Mouse (Mus musculus): ENCODE data around the gene Asxl1. TPM values are rescaled to one million over a fixed set of nuclear protein-coding genes. Genes with fewer than 3 reads are reported as not detected.

Gene Asxl1
- total and polyA plus RNA-seq, 2 experiments from 2014 or later: 12.3 to 32.6 TPM

GRCm38 (mm10) chr2:153422051-153422450, 76.4 kb downstream of the Asxl1 start:
- peak; percentile 78 for ATAC-seq
- Histone ChIP-seq H3K27me3 (ENCODE audit: insufficient read depth, low read length) (no peaks in the 10 kb centered on the region), H3K27ac (ENCODE audit: low read depth, low read length) (no peak overlapping the region), H3K9ac (no peak overlapping the region), H3K9me3 (ENCODE audit: low read length) (no peaks in the 10 kb centered on the region), H3K4me1 (ENCODE audit: insufficient read depth) (no peaks in the 10 kb centered on the region), H3K4me2 (ENCODE audit: low read depth) (no peak overlapping the region), H3K36me3 (ENCODE audit: insufficient read depth) (peaks cover 41% of the 10 kb centered on the region), H3K4me3 (ENCODE audit: low read depth, low read length) (no peak overlapping the region)
- no peak for TF ChIP-seq CTCF (IDR thresholded peaks at IDR 0.05; ENCODE audit: low read depth)
- 20% methylated on average over 5 of the region's 5 CpGs for WGBS
- peak; percentile 39 for DNase-seq

- Histone ChIP-seq H3K9me3 (ENCODE audit: low read length) (no peaks in the 10 kb centered on the region), H3K36me3 (ENCODE audit: insufficient read depth) (peaks cover 31% of the 10 kb centered on the region), H3K27ac (ENCODE audit: low read depth, low read length) (0 out of 2 replicates have a peak overlapping the region, but pooled peaks have one; percentile 15), H3K4me3 (ENCODE audit: low read depth, low read length) (no peak overlapping the region), H3K4me1 (ENCODE audit: insufficient read depth) (no peaks in the 10 kb centered on the region), H3K4me2 (ENCODE audit: low read depth) (no peak overlapping the region), H3K9ac (no peak overlapping the region), H3K27me3 (ENCODE audit: insufficient read depth, low read length) (no peaks in the 10 kb centered on the region)
- WGBS: 50% methylated on average over 3 of the region's 3 CpGs
- TF ChIP-seq CTCF (IDR thresholded peaks at IDR 0.05; ENCODE audit: low read depth): no peak
- DNase-seq: no peak
- ATAC-seq: no peak
Measured at GRCm38 (mm10) chr2:153423113-153423512, 77.5 kb downstream of the Asxl1 start.

DNA sequence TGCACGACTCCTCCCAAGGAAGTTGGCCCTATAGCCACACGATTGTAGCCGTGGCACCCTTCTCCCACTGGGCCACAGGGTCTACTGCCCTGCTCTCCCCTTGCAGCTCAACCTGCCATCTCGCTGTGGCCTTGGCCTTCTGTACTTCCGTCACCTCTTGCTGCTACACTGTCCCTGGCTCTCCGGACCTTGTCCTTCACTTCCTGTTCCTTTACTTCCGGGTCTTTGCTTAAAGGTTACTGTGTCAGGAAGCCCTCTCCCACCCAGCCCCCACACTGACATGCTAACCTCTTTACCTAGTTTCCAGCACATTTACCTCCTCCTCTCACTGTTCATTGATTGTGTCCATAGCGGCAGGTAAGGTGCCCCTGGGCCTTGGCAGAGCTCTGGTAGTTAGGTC, 78.9 kb downstream of the Asxl1 start:
- Histone ChIP-seq H3K36me3 (ENCODE audit: insufficient read depth) (peaks cover 29% of the 10 kb centered on the region), H3K4me1 (ENCODE audit: insufficient read depth) (no peaks in the 10 kb centered on the region), H3K4me3 (ENCODE audit: low read depth, low read length) (no peak overlapping the region), H3K9ac (no peak overlapping the region), H3K9me3 (ENCODE audit: low read length) (no peaks in the 10 kb centered on the region), H3K4me2 (ENCODE audit: low read depth) (no peak overlapping the region), H3K27me3 (ENCODE audit: insufficient read depth, low read length) (no peaks in the 10 kb centered on the region), H3K27ac (ENCODE audit: low read depth, low read length) (no peak overlapping the region)
- TF ChIP-seq CTCF (IDR thresholded peaks at IDR 0.05; ENCODE audit: low read depth): no peak
- no peak for DNase-seq
- no peak for ATAC-seq
- WGBS: 75% methylated on average over 8 of the region's 8 CpGs

DNA sequence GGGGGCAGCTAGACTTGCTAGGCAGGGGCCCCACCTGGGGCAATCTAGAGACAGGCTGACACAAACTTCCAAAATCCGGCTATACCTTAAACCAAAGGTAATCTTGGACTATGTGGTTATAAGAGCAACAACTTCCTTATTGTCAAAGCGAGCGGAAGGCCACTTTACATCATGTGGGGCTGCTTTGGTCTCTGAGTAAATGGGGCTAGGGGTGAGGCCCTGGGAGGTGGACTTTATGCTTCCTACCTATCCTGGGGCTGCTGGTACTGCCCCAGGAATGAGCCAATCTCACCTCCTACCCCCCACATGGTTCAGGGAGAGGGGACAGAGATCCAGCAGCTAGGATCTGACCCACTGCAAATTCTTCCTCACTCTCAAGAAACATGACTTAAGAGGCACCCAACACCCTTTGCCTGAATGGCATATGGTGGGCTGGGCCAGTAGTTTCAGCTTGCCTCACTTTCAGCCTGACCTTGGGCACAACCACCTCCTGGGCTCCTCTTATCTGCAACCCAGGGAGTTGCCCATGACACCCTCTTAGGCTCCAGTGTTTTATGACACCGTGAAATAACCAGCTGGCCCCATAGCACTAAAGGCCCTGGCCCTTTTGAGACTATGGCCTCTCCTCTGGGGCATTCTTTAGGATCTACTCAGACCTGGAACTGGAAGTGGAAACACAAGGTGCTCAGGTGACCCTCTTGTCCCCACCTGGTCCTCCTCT, 79.7 kb downstream of the Asxl1 start:
- Histone ChIP-seq H3K9me3 (ENCODE audit: low read length) (no peaks in the 10 kb centered on the region), H3K4me2 (ENCODE audit: low read depth) (no peak overlapping the region), H3K9ac (no peak overlapping the region), H3K27me3 (ENCODE audit: insufficient read depth, low read length) (no peaks in the 10 kb centered on the region), H3K4me1 (ENCODE audit: insufficient read depth) (no peaks in the 10 kb centered on the region), H3K4me3 (ENCODE audit: low read depth, low read length) (no peak overlapping the region), H3K27ac (ENCODE audit: low read depth, low read length) (0 out of 2 replicates have a peak overlapping the region, but pooled peaks have one; percentile 40), H3K36me3 (ENCODE audit: insufficient read depth) (peaks cover 25% of the 10 kb centered on the region)
- WGBS: 91% methylated on average over 4 of the region's 4 CpGs
- no peak for ATAC-seq
- TF ChIP-seq CTCF (IDR thresholded peaks at IDR 0.05; ENCODE audit: low read depth): no peak
- DNase-seq: no peak

GRCm38 (mm10) chr2:153425998-153426670, 80.5 kb downstream of the Asxl1 start:
- TF ChIP-seq CTCF (IDR thresholded peaks at IDR 0.05; ENCODE audit: low read depth): no peak
- Histone ChIP-seq H3K27ac (ENCODE audit: low read depth, low read length) (peak overlapping the region; percentile 35; the same call in 1 of the 2 replicates), H3K9ac (no peak overlapping the region), H3K4me1 (ENCODE audit: insufficient read depth) (no peaks in the 10 kb centered on the region), H3K36me3 (ENCODE audit: insufficient read depth) (peaks cover 26% of the 10 kb centered on the region), H3K27me3 (ENCODE audit: insufficient read depth, low read length) (no peaks in the 10 kb centered on the region), H3K4me3 (ENCODE audit: low read depth, low read length) (no peak overlapping the region), H3K9me3 (ENCODE audit: low read length) (no peaks in the 10 kb centered on the region), H3K4me2 (ENCODE audit: low read depth) (no peak overlapping the region)
- 12% methylated on average over 9 of the region's 9 CpGs for WGBS
- ATAC-seq (peak; percentile 88), DNase-seq (peak; percentile 57)

DNA sequence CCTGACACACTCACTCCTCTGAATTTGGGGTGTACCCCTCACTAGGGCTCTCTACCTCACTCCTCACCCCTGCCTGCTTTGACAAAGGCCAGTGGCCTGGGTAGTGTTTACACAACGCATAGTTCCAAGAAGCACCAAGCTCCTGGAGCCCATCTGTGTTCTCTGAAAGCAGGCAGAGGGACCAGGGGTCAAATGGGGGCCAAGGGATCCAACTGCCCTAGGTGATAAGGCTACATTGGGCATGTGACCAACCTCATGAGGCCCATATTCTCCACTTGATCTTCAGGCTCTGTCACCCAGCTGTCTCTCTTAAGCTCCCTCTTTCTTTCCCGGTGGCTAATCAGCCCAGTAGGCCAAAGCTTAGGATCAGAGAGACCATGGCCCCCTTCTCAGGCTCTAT, 81.3 kb downstream of the Asxl1 start:
- DNase-seq: no peak
- Histone ChIP-seq H3K27ac (ENCODE audit: low read depth, low read length) (no peak overlapping the region), H3K4me1 (ENCODE audit: insufficient read depth) (no peaks in the 10 kb centered on the region), H3K9ac (no peak overlapping the region), H3K4me3 (ENCODE audit: low read depth, low read length) (no peak overlapping the region), H3K9me3 (ENCODE audit: low read length) (no peaks in the 10 kb centered on the region), H3K4me2 (ENCODE audit: low read depth) (no peak overlapping the region), H3K36me3 (ENCODE audit: insufficient read depth) (peaks cover 30% of the 10 kb centered on the region), H3K27me3 (ENCODE audit: insufficient read depth, low read length) (no peaks in the 10 kb centered on the region)
- no peak for TF ChIP-seq CTCF (IDR thresholded peaks at IDR 0.05; ENCODE audit: low read depth)
- no peak for ATAC-seq
- 9% methylated on average over 2 of the region's 2 CpGs for WGBS

GRCm38 (mm10) chr2:153428485-153428884, 82.9 kb downstream of the Asxl1 start:
- ATAC-seq (no peak), DNase-seq (no peak)
- no peak overlapping the region for H3K9ac ChIP-seq
- no peak overlapping the region for H3K27ac ChIP-seq (ENCODE audit: low read depth, low read length)
- no peaks in the 10 kb centered on the region for H3K27me3 ChIP-seq (ENCODE audit: insufficient read depth, low read length)
- H3K4me3 ChIP-seq (ENCODE audit: low read depth, low read length): no peak overlapping the region
- WGBS: 75% methylated on average over 2 of the region's 2 CpGs
- H3K9me3 ChIP-seq (ENCODE audit: low read length): no peaks in the 10 kb centered on the region
- H3K4me1 ChIP-seq (ENCODE audit: insufficient read depth): no peaks in the 10 kb centered on the region
- no peak for TF ChIP-seq CTCF (IDR thresholded peaks at IDR 0.05; ENCODE audit: low read depth)
- peaks cover 45% of the 10 kb centered on the region for H3K36me3 ChIP-seq (ENCODE audit: insufficient read depth)
- H3K4me2 ChIP-seq (ENCODE audit: low read depth): no peak overlapping the region
